Mouse (Mus musculus) c-Kit-positive CD71-negative TER-119-negative erythroid progenitor cells, embryonic 14.5 days (primary cell): Measurements from ENCODE around the gene Krtap1-3.

Experiments
- DNase-seq: peaks from one replicate; pipeline ENCODE4 v3.0.0-alpha.2; 2013; ENCODE audit warnings: low read depth

The Krtap1-3 gene

GRCm38 (mm10) chr11:99557976-99558745 lies 33.0 kb downstream of the Krtap1-3 start:
- no peak for DNase-seq

GRCm38 (mm10) chr11:99556753-99557152 lies 34.4 kb downstream of the Krtap1-3 start, which contains the start of gene Krtap3-2:
TSS of gene Krtap3-2 (minus strand) at chr11:99556853.
- no peak for DNase-seq

GRCm38 (mm10) chr11:99556195-99556594 lies 34.9 kb downstream of the Krtap1-3 start:
- DNase-seq: no peak

GRCm38 (mm10) chr11:99550765-99551164 lies 40.4 kb downstream of the Krtap1-3 start, which contains the start of gene Krtap3-3:
TSS of gene Krtap3-3 (minus strand) at chr11:99550865.
- DNase-seq: no peak

GRCm38 (mm10) chr11:99547892-99548291 lies 43.2 kb downstream of the Krtap1-3 start:
- no peak for DNase-seq
